Mouse (Mus musculus) CH12F3 (cell line): Measurements from ENCODE around the gene Rbm44.

Experiments used
- in situ Hi-C: fragments of 300-500 bp; cut with MboI; formaldehyde crosslinking; loops from 2 replicates; pipeline ENCODE4 v1.14.3; 2020; ENCODE audit warnings: low sequenced_read_pairs

Gene Rbm44

DNA sequence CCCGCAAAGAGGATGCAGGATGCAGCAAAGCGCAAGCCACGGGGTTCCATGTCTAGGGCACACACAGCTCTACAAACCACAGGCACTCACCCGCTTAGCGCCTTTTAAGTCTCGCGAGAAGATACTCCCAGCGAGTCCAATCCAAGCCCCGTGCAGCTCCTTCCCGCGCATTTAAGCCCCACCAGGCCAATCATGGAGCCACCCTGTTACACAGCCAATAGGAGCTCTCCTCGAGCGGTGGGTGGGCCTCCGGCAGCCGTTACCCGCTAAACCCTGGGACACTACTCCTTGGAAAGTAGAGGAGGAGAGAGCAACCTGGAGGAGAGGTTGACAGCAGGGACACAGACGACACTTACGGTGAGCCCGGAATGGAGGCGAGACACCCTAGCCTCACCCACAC lies at the start of gene Rbm44:
Rbm44 (plus strand) TSS at position 277 of the 400 bp plus-strand sequence.
- in situ Hi-C loops, result no loop called here

GRCm38 (mm10) chr1:91095258-91095657 lies 49.6 kb upstream of the Rbm44 start:
- in situ Hi-C loops, result no loop called here

- in situ Hi-C loops, result no loop called here
These were observed 49.0 kb upstream of the Rbm44 start for GRCm38 (mm10) chr1:91095853-91096252.

DNA sequence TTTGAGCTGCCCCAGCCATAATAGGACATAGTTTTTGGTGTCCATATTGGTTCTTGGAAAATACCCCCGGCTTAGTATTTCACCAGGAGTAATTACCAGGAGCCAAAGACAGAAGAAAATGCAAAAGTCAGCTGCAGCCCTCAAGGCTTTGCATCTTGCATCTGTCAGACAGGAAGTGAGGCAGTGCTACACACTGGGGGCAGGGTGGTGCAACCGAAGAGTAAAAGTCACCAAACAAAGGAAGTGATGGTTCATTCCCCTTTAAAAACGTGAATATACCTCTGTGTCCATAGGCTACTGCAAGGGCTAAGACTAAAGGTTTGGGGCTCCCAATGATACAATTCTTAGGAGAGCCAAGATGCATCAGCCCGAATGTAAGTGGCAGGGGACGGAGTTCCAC lies 48.4 kb upstream of the Rbm44 start:
- in situ Hi-C loops, result no loop called here

DNA sequence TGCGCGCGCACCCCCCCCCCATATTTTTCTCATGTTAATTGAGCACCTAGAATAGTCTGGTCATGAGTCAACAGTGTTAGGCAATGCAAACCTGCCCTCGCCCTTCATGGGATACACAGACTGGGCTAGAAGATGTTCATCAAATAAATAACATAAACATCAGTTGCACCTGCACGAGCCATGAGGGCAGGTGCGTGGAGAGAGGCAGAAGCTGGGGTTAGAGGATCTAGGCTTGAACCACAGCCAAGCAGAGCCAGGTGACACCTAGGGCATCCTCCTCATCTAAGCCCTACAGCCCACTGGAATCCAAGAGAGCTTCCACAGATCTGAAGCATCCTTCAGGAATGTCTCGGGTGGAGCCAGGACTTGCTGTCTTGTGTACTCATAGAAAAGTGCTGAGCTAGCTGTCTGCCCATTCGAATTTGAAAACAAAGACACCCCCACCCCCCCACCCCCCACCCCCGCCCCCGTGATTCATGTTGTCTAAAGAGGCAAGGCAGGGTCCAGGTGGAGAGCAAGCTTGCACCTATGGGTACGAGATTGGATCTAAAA lies 47.5 kb upstream of the Rbm44 start:
- in situ Hi-C loops, result no loop called here

DNA sequence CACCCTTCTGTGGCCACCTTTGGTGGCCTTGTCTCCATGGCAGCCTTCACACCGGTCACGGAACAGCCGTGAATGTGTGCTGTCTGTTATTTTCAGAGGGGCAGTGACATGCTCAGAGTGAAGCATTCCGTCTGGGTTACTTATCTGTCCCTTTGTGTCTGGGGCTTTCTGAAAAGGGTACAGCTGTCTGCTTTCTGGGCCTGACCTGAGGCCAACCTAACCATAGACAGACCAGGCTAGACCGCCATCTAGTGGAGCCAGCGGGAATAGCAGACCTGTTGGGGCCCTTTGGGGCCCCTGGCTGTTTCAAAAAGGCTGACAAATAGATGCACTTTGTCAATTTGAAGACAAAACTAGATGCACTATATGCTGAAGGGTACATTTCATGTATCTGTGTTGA lies 46.0 kb upstream of the Rbm44 start:
- in situ Hi-C loops, result no loop called here

GRCm38 (mm10) chr1:91101709-91102440 lies 43.0 kb upstream of the Rbm44 start:
- in situ Hi-C loops, result loop anchor here (10.0 kb wide), 1 partner anchor 127 kb away; no protein-coding TSS in a partner anchor

DNA sequence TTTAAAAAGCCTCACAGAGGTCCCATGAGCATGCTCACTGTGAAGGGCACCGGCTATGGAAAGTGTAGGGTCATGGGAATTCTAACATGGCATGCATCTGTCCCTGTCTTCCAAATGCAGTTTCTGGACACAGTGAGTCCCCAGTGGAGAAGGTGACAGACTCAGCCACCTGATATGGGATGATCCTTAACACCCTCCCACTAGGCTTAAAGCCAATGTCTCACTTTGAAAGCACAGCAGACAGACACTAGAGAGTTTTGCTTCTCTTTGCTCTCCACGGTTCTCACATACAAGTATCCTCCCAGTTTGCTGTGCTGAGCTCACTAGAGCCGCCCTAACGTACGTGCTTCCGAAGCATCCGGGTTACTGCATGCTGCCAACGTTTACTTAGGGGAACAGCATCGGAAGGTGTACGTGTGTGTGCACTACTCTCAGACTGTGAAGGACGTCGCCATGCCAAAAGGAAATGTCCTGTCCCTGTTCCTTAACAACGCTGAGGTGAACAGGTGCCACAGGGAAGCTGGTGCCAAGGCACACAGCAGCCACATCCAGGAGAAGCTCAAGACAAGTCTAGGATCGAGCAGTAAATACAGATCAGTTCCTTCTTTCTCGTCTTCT lies 41.4 kb upstream of the Rbm44 start:
- in situ Hi-C loops, result loop anchor here (10.0 kb wide), 1 partner anchor 129 kb away; no protein-coding TSS in a partner anchor

DNA sequence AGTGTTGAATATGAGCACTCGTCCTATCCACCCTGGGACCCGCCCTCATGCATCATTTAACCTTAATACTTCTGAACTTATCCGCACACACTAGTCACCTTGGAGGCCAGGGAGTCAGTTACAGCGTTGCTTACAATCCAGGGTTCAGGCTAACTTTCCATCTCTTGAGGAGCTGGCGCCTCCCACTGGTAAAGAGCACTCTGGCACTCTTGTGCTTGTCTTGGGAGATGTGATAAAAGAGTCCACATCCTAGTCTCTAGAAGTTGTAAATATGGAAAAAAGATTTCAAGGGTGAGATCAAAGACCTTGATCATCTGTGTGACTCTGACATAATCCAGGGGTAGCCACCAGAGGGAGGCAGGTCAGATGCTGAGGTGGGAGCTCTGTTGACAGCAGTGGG lies 37.3 kb upstream of the Rbm44 start:
- in situ Hi-C loops, result loop anchor here (10.0 kb wide), 1 partner anchor 133 kb away; no protein-coding TSS in a partner anchor

DNA sequence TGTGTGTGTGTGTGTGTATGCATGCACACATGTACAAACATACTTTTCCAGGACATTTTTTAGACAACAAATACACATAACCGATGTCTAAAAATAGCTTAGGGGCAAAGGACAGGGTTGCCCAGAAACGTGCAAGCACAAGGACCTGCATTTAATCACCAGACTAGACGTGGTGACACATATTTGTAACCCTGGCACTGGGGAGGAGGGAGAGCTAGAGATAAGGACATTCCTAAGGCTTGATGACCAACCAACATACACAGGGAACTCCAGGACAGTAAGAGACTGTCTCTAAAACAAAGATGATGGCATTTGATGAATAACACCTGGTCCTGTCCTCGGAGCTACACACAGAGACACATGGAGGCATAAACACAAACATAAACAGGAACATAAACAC lies 35.6 kb upstream of the Rbm44 start:
- in situ Hi-C loops, result loop anchor here (10.0 kb wide), 1 partner anchor 135 kb away; no protein-coding TSS in a partner anchor

DNA sequence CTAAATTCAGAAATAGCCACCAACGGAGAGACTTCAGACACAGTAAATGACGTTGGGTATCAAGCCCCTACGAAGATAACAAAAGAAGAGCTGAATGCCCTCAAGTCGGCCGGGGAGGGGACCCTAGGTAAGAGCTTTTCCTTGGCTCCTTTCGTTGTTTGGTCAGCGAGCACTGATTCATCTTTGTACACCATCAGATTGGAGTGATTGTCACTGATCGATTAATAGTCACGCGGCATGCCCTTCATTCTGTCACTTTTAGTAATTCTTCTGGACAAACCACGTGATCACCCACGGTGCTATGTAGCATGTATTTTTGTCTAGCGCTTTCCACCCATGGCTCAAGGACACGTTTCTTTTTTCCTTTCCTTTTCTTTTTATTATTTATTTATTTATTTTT lies 32.7 kb upstream of the Rbm44 start:
- in situ Hi-C loops, result no loop called here

DNA sequence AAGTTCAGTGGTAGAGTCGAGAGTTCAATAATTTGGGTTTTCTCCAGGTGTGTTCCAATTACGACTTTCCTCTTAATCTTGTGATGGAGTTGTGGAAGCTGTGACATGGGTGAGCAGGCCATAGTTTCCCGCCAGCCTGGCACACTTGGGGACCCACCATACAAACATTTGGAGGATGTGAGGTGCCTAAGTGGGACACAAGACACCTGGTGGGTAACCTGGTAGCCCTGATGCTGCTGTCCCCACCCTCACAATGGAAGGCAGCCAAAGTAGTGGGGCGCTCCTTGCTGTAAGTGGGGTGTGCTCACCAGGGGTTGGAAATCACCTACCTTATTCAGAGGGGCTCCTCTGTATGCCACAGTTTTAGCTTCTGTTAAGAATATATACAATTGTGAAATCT lies 32.3 kb upstream of the Rbm44 start:
- in situ Hi-C loops, result no loop called here

- in situ Hi-C loops, result no loop called here
These were observed 22.8 kb upstream of the Rbm44 start for GRCm38 (mm10) chr1:91122121-91122520.

DNA sequence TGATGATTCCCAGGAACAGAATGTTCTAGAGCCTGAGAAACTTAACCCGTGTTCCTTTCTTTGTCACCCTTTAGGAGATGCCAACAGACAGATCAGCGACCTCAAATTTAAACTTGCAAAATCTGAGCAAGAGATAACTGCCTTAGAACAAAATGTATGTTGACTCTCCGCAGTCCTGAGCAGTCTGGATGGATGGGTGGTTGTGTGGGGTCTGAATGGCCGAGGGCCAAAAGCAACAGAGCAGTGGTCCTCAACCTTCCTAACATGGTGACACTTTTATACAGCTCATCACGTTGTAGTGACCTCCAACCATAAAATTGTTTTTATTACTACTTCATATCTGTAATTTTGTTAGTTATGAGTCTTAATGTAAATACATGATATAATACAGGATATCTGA lies 21.9 kb upstream of the Rbm44 start:
- in situ Hi-C loops, result no loop called here

DNA sequence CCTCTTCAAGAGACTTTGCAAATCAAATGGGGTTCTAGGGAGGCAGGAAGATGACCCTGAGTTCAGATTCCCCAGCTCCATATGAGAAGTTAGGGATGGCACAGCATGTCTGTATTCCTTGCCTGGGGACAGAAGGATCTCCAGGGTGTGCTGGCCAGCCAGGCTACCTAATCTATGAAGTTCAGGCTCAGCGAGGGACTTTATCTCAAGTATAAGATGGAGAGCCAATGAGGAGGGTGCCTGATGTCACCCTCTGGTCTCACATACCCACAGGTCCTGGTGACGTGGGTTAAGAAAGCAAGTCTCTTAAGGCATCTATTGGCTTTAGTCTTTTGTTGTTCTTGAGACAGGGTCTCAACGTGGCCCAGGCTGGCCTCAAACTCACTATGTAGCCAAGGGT lies 21.4 kb upstream of the Rbm44 start:
- in situ Hi-C loops, result no loop called here

- in situ Hi-C loops, result no loop called here
These were observed 16.0 kb upstream of the Rbm44 start for GRCm38 (mm10) chr1:91128849-91129248.

DNA sequence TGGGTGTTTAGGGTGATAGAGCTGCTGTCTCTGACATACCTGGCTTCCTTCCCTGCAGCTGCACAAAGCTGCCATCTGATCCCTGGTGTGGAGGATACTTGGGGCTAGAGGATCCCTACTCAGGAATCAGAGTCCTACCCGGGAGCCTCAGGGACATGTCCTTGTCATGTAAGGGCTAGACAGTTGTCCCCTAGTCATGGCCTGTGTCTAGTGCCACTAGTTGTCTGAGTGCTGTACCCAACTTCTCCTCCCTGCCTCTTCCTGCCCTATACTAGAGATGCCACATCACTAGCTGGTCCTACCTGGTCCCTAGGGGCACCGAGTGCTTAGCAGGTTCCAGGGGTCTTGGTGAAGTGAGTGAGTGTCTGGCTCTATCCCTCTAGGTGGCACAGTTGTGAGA lies 7.9 kb upstream of the Rbm44 start:
- in situ Hi-C loops, result no loop called here

DNA sequence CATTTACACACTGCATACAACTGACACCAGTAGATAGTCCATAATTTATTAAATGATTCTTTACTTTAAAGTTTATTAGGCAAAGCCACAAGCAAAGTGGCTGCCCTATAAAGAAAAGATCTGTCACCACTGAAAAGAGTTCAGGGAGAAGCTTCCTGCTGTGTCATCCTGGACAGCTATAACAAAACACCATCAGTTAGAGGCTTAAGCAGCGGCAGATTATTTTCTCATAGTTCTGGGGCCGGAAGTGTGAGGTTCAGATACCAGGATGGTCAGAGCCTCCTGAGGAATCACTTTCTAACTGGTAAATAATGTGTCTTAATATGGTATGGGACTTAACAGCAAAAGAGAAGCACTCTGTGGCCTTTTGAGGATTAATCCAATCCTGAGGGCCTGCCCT lies 6.6 kb downstream of the Rbm44 start:
- in situ Hi-C loops, result no loop called here

DNA sequence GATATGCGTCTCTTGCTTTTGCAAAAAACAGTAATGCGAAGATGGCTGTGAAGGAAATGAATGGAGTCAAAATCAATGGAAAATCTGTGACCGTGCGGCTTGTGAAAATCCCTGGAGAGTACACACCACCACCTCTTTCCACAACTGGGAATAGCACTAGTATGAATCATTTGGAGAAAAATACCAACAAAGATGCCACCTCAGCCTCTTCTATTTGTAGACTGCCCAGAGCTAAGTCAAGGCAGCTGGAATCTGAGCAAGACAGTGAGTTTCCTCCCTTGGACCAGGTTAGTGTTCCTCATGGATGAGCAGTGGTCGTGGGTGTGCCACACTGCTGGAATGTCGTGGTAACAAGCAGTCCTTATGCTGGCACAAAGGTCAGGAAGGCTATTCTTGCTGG lies 21.9 kb downstream of the Rbm44 start:
- in situ Hi-C loops, result no loop called here

DNA sequence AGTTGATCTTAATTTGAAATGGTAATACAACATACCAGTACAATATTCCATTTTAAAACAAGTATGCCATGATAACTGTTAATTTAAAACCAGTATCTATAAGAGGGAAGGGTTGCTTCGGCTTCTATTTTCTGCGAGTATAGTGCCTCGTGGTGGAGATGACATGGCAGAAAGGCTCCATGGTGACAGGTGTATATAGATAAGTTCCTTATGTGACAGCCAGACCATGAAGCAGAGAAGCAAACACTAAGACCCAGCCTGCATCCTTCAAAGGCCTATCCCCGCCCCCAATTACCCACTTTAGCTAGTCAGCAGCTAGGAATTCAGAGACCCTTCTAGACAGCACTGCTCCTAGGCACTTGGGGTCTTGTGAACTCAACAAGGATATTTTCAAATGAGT lies 24.3 kb downstream of the Rbm44 start:
- in situ Hi-C loops, result no loop called here

DNA sequence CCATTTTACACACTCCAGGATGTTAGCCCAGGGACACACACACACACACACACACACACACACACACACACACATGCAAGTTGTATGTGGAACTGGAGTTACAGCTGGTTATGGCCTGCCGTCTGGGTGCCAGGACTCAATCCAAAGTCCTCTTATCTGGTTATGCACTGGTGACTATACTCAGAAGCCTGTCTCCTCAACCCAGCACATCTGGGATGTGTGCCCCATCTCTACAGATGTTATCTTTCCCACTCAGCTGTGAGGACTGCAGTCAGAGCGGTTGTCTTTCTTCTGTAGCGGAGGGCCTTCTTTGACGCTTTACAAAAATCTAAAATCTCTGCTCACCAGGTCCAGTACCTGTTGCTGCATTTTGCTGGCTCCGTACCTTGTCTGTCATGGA lies 29.9 kb downstream of the Rbm44 start:
- in situ Hi-C loops, result no loop called here

DNA sequence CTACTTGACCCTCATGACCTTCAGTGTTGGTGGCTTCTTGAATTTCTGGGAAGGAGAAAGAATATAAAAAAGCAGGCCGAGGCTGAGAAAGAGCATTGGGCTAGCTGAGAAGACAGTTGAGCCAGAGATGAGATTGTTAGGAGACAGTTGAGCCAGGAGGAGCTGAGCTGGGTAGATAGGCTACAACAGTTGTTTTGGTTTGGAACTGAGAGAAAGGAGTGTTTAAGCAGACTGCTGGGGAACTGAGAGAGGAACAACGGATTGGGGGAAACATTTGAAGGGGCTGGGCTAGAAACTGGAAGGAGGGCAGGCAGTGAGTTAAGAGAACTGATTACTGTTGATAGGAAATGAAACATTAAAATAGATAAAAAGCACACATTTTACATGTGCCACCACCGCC lies 31.1 kb downstream of the Rbm44 start:
- in situ Hi-C loops, result no loop called here
